Mouse (Mus musculus) right cerebral cortex, postnatal 10 days (tissue): Measurements from ENCODE around the gene Mobp.

Experiments
- DNase-seq, 2 experiments: peaks; one replicate each; pipeline ENCODE4 v3.0.0; 2021; ENCODE audit warnings: low spot score in 2 of 2

The Mobp gene

GRCm38 (mm10) chr9:120134529-120135160 is 14.9 kb upstream of the Mobp start:
- no peak for DNase-seq

- DNase-seq = no peak
Observed at GRCm38 (mm10) chr9:120135454-120135853, 14.1 kb upstream of the Mobp start.

GRCm38 (mm10) chr9:120140652-120141051 is 8.9 kb upstream of the Mobp start:
- DNase-seq = peak; percentile 82 to 92

- DNase-seq = no peak
Observed at GRCm38 (mm10) chr9:120144474-120144873, 5.0 kb upstream of the Mobp start.

- no peak for DNase-seq
Observed at GRCm38 (mm10) chr9:120151152-120151551, 1.6 kb downstream of the Mobp start.

GRCm38 (mm10) chr9:120151906-120152399 is 2.4 kb downstream of the Mobp start:
- DNase-seq = no peak

- DNase-seq = no peak
Observed at GRCm38 (mm10) chr9:120158047-120158446, 8.5 kb downstream of the Mobp start.

- DNase-seq = no peak
Observed at GRCm38 (mm10) chr9:120163862-120164261, 14.4 kb downstream of the Mobp start.

- no peak for DNase-seq
Observed at GRCm38 (mm10) chr9:120167826-120168225, 18.3 kb downstream of the Mobp start.

- DNase-seq = peak in 1 of 2 experiments; percentile 68
Observed at GRCm38 (mm10) chr9:120171295-120171694, 21.8 kb downstream of the Mobp start.

- peak; percentile 50 to 53 for DNase-seq
Observed at GRCm38 (mm10) chr9:120174436-120175137, 25.1 kb downstream of the Mobp start.

GRCm38 (mm10) chr9:120178813-120179212 is 29.3 kb downstream of the Mobp start:
- DNase-seq = no peak

- peak; percentile 64 to 72 for DNase-seq
Observed at GRCm38 (mm10) chr9:120184499-120184898, 35.0 kb downstream of the Mobp start.

GRCm38 (mm10) chr9:120186856-120187255 is 37.3 kb downstream of the Mobp start:
- DNase-seq = no peak

GRCm38 (mm10) chr9:120190891-120191290 is 41.4 kb downstream of the Mobp start:
- DNase-seq = no peak

- DNase-seq = peak; percentile 91 to 95
Observed at GRCm38 (mm10) chr9:120191362-120192098, 42.0 kb downstream of the Mobp start.

GRCm38 (mm10) chr9:120192742-120193141 is 43.2 kb downstream of the Mobp start:
- peak; percentile 60 to 77 for DNase-seq

GRCm38 (mm10) chr9:120200873-120201272 is 51.4 kb downstream of the Mobp start:
- DNase-seq = no peak

- DNase-seq = no peak
Observed at GRCm38 (mm10) chr9:120201743-120202142, 52.2 kb downstream of the Mobp start.

- DNase-seq = no peak
Observed at GRCm38 (mm10) chr9:120202683-120203082, 53.2 kb downstream of the Mobp start.

GRCm38 (mm10) chr9:120203936-120204335 is 54.4 kb downstream of the Mobp start:
- no peak for DNase-seq

GRCm38 (mm10) chr9:120206897-120207296 is 57.4 kb downstream of the Mobp start:
- no peak for DNase-seq
